Mouse (Mus musculus) thymus, postnatal 14 days (tissue): ENCODE measurements around the gene Irs3.

Experiments
- DNase-seq: peaks from one replicate; pipeline ENCODE4 v3.0.0; 2021

Irs3 gene

GRCm38 (mm10) chr5:137654746-137655145, 9.2 kb upstream of the Irs3 start:
- DNase-seq, result peak; percentile 51

DNA sequence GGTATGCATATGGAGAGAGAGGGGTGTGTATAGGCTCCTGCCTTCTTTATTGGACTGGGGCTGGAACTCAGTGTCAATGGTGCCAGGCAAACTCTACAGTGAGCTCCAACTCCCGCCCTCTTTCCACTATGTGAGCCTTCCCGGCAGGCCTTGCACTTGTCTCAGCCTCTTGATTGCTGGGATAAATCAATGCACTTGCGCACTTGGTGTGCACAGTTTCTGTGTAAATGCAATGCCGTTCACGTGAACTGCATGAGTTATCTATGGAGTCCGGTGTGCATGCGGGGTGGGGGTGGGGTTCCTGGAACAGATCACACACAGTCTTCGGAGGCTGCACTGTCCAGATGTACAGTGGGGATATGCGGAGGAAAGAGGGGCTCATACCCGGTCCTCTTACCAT, 7.9 kb upstream of the Irs3 start:
- no peak for DNase-seq

GRCm38 (mm10) chr5:137652474-137652873, 7.0 kb upstream of the Irs3 start:
- peak; percentile 80 for DNase-seq

DNA sequence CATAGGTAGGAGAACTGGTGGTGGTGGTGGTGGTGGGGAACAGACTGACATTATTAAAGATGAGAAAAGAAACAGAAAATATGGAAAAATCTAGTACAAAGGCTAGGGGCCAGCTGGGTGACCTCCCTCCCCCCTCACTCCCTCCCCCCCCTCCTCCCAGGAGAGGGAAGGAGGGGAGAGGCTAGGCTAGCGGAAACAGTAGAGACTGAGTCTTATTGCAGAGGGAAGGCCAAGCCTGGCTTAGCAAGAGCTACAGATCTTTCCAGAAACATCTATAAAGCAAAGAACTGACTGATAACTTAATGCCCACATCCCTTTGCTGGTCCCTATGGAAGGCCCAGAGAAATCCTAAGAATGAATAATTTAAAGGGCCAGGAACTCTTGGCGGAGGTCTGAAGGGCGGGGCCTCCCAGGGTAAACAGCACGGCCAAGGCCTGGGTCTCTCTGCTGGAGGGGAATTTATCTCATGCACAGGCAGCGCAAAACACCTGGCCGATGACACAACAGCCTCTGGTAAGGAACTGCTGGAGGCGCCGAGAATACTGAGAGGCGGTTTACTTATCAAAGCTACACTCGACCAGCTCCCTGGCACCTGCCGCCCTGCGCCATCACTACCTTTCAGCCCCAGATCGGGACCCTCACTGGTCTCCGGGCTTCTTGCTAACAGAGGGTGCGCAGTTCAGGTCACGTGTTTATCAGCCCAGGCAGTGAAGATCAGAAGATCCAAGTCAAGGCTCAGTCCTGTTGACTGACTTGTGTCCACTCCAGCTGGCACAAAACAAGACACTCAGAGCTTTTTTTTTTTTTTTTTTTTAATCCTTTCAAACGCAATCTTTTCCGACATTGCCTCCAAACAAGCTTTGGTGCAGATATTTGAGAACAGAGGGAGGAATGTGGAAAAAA, 4.4 kb upstream of the Irs3 start:
- DNase-seq, result no peak

- DNase-seq, result no peak
Measured at GRCm38 (mm10) chr5:137649251-137649650, 3.7 kb upstream of the Irs3 start.

DNA sequence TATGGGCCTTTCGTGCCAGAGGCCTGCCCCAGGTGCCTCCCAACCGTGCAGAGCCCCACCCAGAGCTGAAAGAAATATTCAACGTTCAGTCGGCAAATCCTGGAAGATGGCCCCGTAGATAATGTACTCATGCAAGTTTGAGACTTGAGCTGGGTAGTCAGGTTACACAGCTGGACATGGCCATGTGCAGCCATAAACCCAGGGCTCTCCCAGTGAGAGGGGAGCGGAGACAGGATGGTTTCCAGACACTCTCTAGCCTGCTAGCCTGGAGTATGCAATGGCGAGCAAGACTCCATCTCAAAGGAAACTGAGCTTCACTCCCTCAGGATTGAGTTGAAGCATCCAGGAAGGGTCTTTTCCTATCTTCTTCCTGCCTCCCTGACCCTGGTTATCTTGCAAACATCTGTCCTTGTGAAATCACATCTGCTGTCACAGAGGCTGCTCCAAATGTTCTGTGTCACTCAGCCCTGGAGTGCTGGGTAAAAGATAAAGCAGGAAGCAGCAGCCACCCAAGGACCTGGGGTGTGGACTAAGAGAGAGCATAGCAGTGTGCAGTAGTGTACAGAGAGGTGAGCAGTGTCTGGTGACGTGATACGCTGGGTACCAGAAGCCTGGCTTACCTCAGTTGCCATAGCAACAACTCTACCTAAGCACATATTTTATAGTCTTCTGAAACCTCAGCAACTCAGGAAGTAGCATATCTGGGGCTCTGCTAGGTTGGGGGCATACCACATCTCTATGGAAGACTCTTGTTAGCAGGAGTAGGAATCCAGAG, 2.5 kb upstream of the Irs3 start:
- no peak for DNase-seq

- peak; percentile 49 for DNase-seq
Measured at GRCm38 (mm10) chr5:137645091-137645651, 343 bp downstream of the Irs3 start.

- DNase-seq, result no peak
Measured at GRCm38 (mm10) chr5:137644484-137644883, 1.0 kb downstream of the Irs3 start.

- DNase-seq, result no peak
Measured at GRCm38 (mm10) chr5:137642886-137643285, 2.6 kb downstream of the Irs3 start.

DNA sequence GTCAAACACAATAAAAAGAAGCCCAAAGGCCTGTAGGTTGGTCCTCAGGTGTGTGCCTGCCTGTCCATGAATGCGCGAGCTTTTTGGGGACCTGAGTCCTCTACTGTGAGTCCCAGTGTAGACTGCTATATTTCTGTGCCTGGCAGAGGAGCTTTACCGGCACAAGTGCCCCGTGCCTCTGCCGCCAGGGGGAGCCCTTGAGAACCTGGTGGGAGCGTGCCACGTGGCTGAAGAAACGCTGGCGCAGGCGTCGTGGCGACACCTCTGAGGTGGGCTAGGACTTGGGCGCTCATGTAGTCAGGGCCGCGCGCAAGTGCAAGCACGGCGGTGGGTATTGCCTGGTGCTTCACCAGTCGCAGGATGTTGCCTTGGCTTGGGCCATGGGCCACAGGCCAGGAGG, 4.5 kb downstream of the Irs3 start, which contains the start of gene Sap25:
Gene Sap25, plus strand, starts transcription at position 281 of the 400 bp plus-strand sequence.
- peak; percentile 70 for DNase-seq

GRCm38 (mm10) chr5:137639472-137639871, 6.0 kb downstream of the Irs3 start:
- no peak for DNase-seq

DNA sequence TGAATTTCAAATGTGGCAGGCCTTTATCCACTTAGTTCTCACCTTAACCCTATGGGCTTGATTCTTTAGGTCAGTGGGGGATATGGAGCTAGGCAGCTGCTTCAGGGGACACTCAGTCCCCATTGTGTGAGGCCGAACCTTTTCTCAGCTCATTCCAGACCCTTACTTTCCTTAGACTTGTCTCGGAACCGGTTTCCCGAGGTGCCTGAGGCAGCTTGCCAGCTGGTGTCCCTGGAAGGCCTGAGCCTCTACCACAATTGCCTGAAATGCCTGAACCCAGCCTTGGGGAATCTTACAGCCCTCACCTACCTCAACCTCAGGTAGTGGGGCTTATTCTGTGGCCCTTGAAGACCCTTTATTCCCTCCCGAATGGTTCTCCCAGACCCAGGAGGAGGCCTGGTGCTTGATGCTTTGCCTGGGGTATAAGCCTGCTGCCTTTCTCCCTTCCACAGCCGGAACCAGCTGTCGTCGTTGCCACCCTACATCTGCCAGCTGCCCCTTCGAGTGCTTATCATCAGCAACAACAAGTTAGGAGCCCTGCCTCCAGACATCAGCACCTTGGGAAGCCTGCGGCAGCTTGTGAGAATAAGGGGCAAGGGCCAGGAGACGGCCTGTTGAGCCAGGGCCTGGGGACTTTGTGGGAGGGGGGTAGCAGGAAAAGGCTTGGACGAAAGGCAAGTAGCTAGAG, 12.0 kb downstream of the Irs3 start:
- DNase-seq, result no peak

DNA sequence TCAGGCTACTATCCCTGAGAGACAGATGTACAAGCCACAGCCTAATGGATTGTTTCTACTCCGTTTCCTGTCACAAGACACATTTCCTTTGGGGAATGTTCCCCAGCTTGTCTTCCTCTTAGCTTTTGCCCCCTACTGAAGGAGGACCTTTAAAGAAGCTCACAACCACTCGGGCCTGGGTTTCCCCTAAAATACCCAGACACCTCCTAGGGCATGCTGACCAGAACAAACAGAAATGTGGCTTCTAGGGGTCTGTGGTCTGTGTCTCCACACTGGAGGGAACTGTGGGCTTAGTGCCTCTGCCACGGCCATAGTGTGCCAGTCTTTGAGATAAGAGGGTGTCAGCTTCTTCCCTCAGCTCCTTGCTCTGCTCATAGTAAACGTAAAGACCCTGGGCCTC, 13.9 kb downstream of the Irs3 start:
- DNase-seq, result no peak

DNA sequence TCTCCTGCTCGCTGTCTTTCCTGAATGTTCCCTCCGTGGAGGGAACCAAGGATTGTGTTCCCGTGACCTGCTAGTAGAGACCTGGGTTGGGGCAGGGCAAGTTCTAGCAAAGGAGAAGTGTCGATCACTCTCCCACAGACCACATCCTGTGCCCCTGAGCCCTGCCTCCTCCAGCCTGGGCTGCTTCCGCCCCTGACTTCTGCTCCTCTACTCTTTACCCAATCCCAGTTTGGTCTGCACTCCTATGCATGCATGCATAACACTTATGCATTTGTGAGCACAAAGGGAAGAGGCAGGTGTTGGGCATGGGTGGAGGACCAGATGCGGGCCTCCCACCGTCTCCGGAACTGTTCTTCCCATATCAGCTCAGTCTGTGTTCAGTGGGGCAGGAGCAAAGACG, 14.3 kb downstream of the Irs3 start:
- peak; percentile 92 for DNase-seq

DNA sequence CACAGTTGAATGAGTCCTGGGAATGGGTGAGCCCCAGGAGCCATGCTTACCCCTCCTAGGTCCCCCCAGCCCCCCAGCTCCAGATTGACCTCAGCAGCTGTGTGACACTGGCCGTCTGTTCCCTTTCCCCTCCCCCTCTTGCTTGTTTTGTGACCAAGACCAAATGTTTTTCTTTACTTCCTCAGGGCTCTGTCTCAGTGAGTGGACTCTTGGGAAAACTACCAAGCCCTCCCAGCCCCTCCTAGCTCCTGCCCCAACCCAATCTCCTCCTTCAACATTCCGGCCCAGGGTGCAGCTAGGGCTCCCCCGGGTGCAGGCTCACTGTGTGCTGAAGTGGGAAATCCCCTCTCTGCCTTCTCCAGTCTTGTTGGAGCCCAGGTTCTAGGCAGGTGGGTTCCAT, 14.9 kb downstream of the Irs3 start:
- peak; percentile 51 for DNase-seq

DNA sequence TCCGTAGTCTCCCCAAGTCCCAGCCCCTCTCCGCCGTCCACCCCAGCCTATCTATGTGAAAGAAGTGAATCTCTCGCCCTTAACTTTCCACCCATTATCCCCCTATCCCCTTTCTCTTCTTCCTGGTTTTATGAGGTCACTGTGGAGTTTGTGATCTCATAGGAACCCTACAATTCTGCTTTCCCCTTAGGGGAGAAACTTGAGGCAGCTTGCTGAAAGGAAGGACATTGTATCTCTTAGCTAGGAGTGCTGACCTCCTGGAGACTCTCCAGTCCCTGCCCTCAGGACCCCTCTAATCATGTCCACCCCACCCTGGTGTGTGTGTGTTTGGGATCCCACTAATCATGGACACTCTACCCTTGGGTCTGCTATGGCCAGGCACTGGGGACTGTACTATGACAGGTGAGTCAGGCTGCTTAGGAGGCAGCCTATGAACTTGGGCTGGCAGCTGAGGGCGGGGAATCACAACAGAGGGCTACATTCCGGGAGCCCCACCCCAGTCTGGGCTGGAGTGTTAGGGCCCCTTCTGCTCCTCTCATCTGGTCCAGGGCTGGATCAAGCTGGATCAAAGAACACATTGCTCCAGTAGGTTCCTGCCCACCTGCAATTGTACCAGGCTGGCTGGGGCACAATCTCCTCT, 15.5 kb downstream of the Irs3 start:
- peak; percentile 71 for DNase-seq

GRCm38 (mm10) chr5:137629306-137629721, 16.2 kb downstream of the Irs3 start:
- DNase-seq, result no peak

DNA sequence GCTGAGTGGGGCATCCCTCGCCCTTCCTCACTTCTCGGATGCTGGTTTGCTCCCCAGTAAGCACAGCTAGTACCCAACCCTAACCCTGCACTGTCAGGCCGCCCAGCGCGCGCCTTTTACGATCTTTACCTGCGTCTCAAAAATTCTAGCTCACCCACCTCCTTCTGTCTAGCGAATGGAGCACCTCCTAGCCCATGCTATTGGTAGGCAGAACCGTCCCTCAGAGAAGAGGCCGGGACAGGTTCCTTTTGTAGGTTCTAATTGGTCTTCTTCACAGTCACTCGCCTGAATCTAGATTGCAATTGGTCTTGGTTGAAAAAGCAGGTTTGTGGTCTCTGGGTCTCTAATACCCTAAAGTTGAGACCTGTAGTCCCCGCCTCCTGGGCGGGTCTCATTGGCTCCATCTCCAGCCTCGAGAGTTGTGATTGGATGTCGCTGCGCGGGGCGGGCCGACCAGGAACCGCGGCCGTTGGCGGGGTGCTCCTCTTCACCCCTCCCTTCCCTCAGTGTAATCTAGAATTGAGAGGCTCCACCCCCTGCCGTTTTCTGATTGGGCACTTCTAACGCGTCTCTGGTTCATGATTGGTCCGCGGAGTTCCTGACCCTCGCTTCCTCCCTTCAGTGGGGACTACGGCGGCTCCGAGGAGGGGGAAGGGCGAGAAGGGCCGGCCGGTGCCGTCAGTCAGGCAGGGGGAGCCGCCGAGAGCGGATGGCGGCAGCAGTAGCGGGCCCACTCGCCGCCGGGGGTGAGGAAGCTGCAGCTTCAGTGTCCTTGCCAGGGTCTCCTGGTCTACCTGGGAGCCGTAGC, 16.8 kb downstream of the Irs3 start, which contains the start of the genes Fbxo24, Lrch4 and Gm20605:
Gene Fbxo24, minus strand, starts transcription at position 505 of the 808 bp plus-strand sequence.
Gene Lrch4, plus strand, starts transcription at position 624 of the 808 bp plus-strand sequence.
Gene Gm20605, plus strand, starts transcription at position 678 of the 808 bp plus-strand sequence.
- DNase-seq, result peak; percentile 99

DNA sequence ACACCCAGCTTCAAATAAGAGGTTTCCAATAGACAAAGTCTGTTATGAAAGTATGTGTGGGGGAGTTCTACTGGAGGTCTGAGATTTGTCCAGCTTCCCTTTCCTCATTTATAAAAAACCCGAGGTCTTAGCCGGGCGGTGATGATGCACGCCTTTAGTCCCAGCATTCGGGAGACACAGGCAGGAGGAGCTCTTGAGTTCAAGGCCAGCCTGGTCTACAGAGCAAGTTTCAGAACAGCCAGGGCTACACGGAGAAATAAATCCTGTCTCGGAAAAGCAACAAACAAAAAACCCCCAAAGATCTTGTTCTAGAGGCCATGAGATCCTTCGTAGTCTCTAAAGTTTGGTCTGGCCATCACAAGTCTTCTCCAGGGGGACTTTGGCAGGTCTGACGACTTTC, 17.5 kb downstream of the Irs3 start:
- DNase-seq, result peak; percentile 43

- DNase-seq, result no peak
Measured at GRCm38 (mm10) chr5:137623937-137624530, 21.5 kb downstream of the Irs3 start.

DNA sequence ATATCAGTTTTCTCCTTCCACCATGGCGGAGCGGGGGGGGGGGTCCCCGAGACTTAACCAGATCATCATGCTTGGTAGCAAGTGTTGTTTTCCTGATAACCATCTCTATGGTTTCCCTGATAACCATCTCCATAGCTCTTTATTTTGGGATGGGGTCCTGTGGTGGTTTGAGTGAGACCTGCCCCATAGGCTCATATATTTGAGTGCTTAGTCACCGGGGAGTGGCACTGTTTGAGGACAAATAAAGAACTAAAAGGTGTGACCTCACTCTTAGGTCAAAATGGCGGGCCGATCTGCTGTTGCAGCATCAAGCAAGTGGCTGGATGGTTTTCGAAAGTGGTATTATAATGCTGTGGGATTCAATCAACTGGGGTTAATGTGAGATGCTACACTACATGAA, 30.2 kb downstream of the Irs3 start:
- DNase-seq, result no peak
